ENCODE assay signal across 8 mouse cellular contexts in genomic region chr10:10471961-10472610, GRCm38 (mm10). TPM values are rescaled to one million over a fixed set of nuclear protein-coding genes. Genes with fewer than 3 reads are reported as not detected.
DNase-seq lines count a peak whose midpoint lies in the region; ATAC-seq and TF ChIP-seq lines count a peak whose summit lies in the region.

Gene Adgb, minus strand, starts transcription at chr10:10472326.

- H3K9me3 ChIP-seq in hindbrain, postnatal 0 days (ENCODE audit: low read length), result no peaks in the 10 kb centered on the region

- H3K9ac ChIP-seq in hindbrain, postnatal 0 days (replicated peaks; ENCODE audit: low read length), result peak within 1 kb of the TSS; percentile 47

- peak; percentile 35 for DNase-seq in adrenal gland, adult 8-10 months
- peak; percentile 85 for DNase-seq in embryo, embryonic 11 days
- peak; percentile 76 for DNase-seq in gastrocnemius, postnatal 25 days
- DNase-seq in hindbrain, postnatal 0 days (ENCODE audit: low spot score), result peak; percentile 81
- peak; percentile 50 to 72 for DNase-seq in left cerebral cortex, adult 18-20 months (ENCODE audit: low spot score in 2 of 2)
- peak; percentile 87 for DNase-seq in lung, postnatal 10 days
- peak; percentile 73 for DNase-seq in retina, embryonic 14.5 days (ENCODE audit: low spot score)
- peak; percentile 70 for DNase-seq in yolk sac, embryonic 10.5 days (ENCODE audit: low spot score)

- no peaks in the 10 kb centered on the region for H3K27me3 ChIP-seq in hindbrain, postnatal 0 days (ENCODE audit: insufficient read depth, low read length)

- H3K4me1 ChIP-seq in hindbrain, postnatal 0 days (ENCODE audit: insufficient read depth, low read length), result peaks cover 8% of the 10 kb centered on the region; the same call in 1 of the 2 replicates

- peak within 1 kb of the TSS; percentile 31 for H3K4me3 ChIP-seq in hindbrain, postnatal 0 days (ENCODE audit: low read length)

- H3K4me2 ChIP-seq in hindbrain, postnatal 0 days (ENCODE audit: low read depth, low read length), result peak within 1 kb of the TSS; percentile 64

- 5% methylated on average over 22 of the region's 22 CpGs for WGBS in hindbrain, postnatal 0 days

- H3K27ac ChIP-seq in hindbrain, postnatal 0 days, result peak within 1 kb of the TSS; percentile 41; the same call in 1 of the 2 replicates

- H3K36me3 ChIP-seq in hindbrain, postnatal 0 days (ENCODE audit: insufficient read depth, low read length), result no peaks in the 10 kb centered on the region

- ATAC-seq in hindbrain, postnatal 0 days, result peak; percentile 92

- TF ChIP-seq CTCF in hindbrain, postnatal 0 days (IDR thresholded peaks at IDR 0.05; ENCODE audit: low read depth), result no peak

RNA-seq across cellular contexts. Expression of gene Adgb, which starts in this region (rescaled TPM):
- 1 to 10 TPM in 2 of 4 experiments, under 1 TPM in 2; 0.52 to 1.8 (median 1.0) TPM for total RNA-seq in adrenal gland, adult 8-10 months (2022)
- not detected for total RNA-seq in gastrocnemius, postnatal 25 days (2021)
- total RNA-seq in hindbrain, postnatal 0 days (2014; rRNA removed), result 0.14 and 0.63 TPM in 2 replicates
- 0.29 and 0.52 TPM in 2 replicates for polyA plus RNA-seq in hindbrain, postnatal 0 days (2015; fragmentation: Nextera tagmentation; extraction: Ambion mirVana)
- total RNA-seq in left cerebral cortex, adult 18-20 months (2021), result under 1 TPM; 0.47 to 0.72 TPM

Comparison
In these comparisons a context has a peak if more than half of its experiments do, and no peak if none do; other contexts are left out.
1. Peak in every context shown above with its lines: DNase-seq, ATAC-seq, H3K4me3 ChIP-seq and H3K27ac ChIP-seq.
2. Peak in DNase-seq in gastrocnemius, postnatal 25 days; RNA of the gene not detected or under 1 TPM.
3. Peak in DNase-seq, ATAC-seq, H3K4me3 ChIP-seq, H3K27ac ChIP-seq, H3K9ac ChIP-seq and H3K4me2 ChIP-seq in hindbrain, postnatal 0 days; RNA of the gene not detected or under 1 TPM.
4. Peak in DNase-seq in left cerebral cortex, adult 18-20 months; RNA of the gene not detected or under 1 TPM.
5. DNase-seq: peak in every context shown above with its lines; median percentile 87 in lung, postnatal 10 days; 85 in embryo, embryonic 11 days; 81 in hindbrain, postnatal 0 days; 76 in gastrocnemius, postnatal 25 days; 73 in retina, embryonic 14.5 days; 70 in yolk sac, embryonic 10.5 days; 61 in left cerebral cortex, adult 18-20 months; 35 in adrenal gland, adult 8-10 months.